Mouse (Mus musculus): Measurements from ENCODE around the gene Dync2li1.

DNA sequence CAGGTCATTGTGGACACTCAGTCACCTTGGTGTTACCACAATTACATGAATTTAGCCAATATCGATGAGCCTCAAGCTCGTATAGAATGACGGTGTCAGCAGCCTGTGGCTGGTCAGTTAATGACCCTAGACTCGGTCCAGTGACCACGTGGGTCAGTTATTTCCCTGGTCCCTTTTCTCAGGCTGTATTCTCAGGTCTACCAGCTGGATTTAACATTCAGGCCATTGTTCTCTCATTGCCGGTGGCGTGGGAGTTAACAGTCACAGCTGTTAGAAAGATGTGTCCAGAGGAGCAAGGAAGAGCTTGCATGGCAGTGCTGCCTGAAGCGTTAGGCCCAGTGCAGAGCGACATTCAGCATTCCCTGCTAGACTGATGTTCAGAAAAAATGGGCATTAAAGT is 42.2 kb upstream of the Dync2li1 start:
- TF ChIP-seq CTCF (IDR thresholded peaks at IDR 0.05; ENCODE audit: borderline replicate concordance, extremely low read depth, insufficient read depth, insufficient read length): no peak
- TF ChIP-seq POLR2A (IDR thresholded peaks at IDR 0.05; ENCODE audit: borderline replicate concordance, extremely low read depth, insufficient read depth, insufficient read length, poor library complexity, severe bottlenecking): no peak

All from brain, embryonic 14.5 days (tissue).